Mouse (Mus musculus) fat pad, adult 2 months (tissue): Measurements from ENCODE around the gene Nfia.

Experiments
- DNase-seq: peaks from one replicate; pipeline ENCODE4 v3.0.0-alpha.2; 2011; ENCODE audit warnings: low read depth, low spot score; ENCODE audit errors: extremely low read depth

The Nfia gene

DNA sequence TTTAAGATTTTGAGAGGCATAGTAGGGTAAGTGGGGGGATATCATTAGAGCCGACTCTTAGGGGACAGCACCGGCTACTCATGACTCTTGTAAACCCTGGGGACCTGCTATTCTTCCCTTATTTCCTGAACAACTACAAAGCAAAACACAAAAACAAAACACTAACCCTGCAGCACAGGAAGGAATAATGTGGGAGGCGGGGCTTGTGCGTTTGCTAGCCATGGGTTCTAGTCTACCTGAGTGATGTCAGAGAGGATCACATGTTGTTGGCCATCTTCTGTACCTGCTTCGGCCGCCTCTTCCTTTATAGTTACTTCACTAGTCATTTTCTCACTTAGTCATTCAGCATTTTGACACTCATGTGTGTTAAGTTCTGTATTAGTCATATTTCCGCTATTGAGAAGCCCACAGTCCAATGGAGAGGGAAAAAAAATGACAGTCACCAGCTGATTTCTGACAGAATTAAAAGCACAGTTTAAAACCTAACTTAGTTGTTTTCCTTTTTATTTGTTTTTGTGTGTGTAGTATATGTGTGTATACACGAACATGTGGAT, 88.3 kb downstream of the Nfia start:
- DNase-seq, result no peak

GRCm38 (mm10) chr4:97862379-97862778, 89.8 kb downstream of the Nfia start:
- no peak for DNase-seq

- DNase-seq, result no peak
Observed at GRCm38 (mm10) chr4:97864276-97864675, 91.7 kb downstream of the Nfia start.

DNA sequence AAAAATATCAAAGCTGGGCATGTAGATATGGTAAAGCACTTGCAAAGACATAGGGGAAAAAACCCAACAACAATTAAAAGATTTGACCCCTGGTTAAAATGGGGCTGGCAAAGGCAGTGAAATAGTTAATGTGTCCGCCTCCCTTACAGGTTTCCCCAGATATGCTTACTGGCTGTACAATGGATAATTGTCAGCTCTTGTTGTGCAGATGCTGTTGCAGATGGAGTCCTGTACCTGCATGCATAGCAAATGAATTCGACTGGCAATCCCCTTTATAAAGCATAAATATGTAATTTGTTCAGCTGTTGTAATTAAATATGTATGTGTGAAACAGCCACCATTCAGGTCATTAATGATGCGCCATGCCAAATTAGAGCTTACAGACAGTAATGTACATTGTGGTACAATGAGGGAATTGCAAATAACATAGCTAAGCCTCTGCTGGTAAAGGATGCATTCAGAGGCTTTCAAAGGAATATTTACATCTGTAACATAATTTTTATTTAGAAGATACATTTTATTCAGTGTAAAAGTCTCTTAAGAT, 92.9 kb downstream of the Nfia start:
- DNase-seq, result no peak

GRCm38 (mm10) chr4:97866463-97866862, 93.9 kb downstream of the Nfia start:
- no peak for DNase-seq

GRCm38 (mm10) chr4:97868307-97868937, 95.9 kb downstream of the Nfia start:
- DNase-seq, result no peak

- peak; percentile 94 for DNase-seq
Observed at GRCm38 (mm10) chr4:97868938-97869440, 96.5 kb downstream of the Nfia start.

DNA sequence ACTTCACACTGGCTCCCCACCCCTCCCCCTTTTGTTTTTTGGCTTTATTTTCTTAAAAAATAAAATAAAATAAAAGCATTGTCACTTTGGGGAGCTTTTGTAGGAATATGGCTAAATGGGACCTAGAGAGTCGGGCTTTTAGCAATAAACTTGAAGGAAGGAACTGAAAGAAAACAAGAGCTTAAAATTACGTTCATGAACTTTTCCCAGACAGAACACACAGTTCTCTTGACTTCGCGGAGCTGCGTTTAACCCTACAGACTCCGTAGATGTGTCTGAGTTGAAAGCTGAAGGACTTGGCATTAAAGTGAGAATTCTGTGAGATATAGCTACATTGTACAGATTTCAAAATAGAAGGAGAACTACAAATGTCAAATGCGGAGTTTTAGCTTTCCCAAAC, 96.9 kb downstream of the Nfia start:
- DNase-seq, result no peak

DNA sequence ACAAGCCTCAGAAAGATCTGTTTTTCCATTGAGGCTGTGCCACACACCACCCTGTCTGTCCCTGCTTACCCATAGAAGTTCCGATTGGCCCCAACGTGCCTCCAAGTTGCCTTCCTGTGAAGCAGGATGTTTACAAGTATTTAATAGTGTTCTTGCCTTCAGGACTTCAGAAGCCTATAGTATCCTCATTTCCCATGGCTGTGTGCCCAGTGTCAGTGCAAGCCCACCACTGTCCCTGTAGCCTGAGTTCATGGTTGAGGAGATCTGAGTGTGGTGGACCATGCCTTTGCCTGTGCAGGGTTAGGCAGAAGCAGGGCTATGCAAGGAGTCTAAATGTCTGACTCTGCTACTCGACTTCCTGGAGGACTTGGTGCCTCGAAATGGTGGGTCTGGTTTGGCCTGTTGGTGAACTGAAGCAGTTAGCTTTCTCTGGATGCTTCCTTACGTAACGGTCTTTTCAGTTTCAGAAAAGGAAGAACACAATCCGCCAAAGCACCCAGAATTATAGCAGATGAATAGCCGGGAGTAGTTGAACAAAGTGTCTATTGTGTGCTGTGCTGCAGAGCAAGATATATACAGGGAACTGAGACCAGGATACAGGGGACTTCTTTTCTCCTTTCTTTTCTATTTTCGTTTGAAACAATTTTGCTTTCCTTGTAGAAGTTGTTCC, 99.4 kb downstream of the Nfia start:
- no peak for DNase-seq

DNA sequence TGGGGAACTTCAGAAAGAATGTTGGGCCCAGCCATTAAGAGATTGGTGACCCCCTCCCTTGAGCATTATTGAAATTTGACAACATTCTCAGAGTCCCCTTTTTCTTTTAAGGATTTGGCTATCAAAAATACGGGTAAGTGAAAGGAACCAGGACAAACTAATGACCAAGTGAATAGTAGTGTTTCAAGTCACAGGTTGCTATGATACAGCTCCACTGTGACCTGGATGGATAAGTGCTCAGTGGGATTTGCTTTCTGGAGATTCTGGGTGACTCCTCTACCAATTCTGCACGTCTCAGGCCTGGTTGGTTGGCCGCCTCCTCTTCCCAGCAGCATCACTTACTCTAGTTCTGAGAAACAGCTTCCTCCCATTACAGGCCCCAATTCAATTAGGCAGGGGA, 102.4 kb downstream of the Nfia start:
- no peak for DNase-seq

DNA sequence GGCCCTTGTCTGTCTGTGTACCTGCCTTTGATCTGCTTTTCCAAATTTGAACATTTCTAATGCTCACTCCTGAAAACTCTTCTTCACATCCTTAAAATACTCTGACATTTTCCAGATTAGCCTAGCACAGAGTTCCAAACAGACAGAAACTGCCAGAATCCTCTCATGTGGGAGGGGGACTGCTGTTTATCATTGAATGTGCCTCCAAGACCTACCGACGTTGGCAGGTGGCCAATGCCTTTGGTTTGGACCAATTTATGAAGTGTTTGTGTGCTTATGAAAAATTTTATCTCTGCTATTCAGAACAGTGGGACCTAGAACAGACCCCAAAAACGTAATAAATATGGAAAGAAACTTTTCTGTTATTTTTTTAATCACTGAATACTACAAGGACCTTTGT, 103.4 kb downstream of the Nfia start:
- no peak for DNase-seq

DNA sequence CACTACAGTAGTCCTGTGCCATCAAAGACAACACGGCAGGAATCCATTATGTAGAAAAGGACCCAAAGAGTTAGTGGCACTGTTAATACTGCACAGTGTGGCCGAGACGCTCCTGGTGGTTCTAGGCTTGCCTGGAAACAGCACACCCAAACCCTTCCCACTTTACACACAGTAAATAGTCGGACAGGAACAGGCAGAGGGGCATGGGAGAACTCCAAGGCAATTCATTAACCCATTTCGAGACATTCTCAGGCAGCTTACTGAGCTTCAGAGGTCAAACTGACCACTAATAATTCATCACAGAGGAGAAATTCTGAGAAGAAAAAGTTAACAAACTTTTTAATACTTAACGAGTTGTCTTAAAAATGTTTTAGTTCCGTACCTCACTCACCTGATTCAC, 107.2 kb downstream of the Nfia start:
- no peak for DNase-seq

DNA sequence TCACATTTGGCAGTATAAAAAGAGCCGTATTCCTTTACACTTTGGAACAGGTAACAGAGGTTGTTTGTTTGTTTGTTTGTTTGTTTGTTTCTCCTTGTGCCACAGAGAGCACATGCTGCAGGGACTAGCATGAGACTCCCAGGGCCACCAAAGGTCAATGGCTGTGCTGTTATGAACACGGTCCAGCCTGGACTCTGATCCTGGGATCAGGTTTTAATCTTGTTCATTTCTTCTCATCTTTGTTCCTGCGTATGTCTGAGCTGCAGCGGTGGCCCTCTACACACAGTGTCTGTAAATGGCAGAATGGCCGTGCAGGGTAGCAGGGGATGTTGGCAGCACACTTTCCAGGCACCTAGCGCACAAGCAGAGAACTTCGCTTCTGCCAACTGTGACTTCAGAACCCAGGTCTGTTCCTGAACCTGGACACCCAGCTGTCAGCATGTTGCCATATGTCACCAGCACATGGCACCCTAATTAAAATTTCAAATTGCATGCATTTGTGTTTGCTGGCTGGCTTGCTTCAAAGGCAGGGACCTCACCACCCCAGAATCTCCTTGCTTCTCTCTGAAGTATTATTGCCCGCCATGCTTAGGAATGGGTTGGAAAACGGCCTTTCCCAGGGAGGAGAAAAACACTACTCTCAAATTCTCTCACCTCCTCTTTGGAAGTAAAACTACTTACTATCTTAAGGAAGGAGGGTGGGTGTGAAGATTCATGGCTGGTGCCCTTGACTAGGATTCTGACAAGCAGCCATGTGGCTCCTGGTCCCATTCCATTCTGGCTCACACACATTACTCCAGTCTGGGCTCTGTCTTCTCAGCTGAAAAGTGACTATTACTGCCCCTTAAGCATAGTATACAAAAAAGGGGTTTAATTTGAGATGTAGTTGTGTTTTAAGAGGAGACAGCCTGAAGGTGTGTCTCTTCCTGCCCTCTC, 107.9 kb downstream of the Nfia start:
- no peak for DNase-seq

DNA sequence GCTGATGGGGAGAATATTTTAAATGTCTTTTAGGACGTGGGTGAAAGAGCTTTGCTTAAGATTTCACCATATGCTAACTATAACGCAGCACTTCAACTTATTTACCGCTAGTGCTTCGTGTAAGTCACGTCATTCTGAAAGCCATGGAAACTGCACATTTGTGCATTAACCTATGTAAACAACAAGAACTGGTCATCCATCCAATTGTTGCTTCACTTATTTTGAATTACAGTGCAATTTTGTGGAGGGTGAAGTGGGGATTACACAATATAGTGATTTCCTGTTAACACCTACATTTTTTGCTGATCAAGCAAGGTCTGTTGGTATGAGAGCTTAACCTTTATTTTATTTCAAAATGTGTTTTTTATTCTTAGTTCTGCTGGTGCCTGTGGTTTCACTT, 113.0 kb downstream of the Nfia start:
- DNase-seq, result no peak

DNA sequence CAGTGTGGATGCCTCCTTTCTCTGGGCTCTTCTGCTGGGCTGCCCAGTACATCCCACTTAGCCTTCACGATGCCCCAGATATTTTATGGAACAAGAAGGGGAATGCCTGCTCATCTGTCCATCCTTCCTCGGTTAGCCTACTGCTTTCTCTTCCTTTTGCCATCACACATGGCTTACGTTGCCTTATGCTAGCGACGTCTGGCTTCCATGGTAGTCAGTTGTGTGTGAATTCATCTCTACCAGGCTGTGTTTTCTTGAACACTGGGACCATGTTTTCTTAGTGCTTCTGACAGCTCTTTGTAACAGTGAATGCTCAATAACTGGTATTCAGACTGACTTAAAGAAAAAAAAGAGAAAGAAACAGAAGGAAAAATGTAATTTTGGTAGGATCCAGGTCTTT, 113.7 kb downstream of the Nfia start:
- no peak for DNase-seq

- no peak for DNase-seq
Observed at GRCm38 (mm10) chr4:97887228-97887627, 114.7 kb downstream of the Nfia start.

GRCm38 (mm10) chr4:97891063-97891462, 118.5 kb downstream of the Nfia start:
- DNase-seq, result no peak

DNA sequence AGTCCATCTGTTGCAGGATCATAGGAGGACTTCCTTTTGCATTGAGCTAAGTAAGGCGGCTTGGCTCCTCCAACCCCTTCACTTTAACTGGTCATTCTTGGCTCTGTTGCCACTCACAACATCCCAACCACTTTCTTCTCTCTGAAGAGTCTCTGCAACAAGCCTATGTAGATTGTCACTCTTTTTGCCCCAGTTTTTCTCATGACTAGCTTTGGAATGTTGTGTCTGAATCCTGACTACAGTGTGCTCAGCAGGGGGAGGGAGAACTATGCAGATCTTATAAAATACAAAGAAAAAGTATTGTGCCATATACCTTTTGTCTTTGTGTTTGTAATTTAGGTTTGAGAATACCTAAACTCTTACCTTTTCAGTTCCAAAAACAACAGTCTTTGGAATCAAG, 119.1 kb downstream of the Nfia start:
- no peak for DNase-seq

GRCm38 (mm10) chr4:97893915-97894884, 121.7 kb downstream of the Nfia start:
- DNase-seq, result no peak

DNA sequence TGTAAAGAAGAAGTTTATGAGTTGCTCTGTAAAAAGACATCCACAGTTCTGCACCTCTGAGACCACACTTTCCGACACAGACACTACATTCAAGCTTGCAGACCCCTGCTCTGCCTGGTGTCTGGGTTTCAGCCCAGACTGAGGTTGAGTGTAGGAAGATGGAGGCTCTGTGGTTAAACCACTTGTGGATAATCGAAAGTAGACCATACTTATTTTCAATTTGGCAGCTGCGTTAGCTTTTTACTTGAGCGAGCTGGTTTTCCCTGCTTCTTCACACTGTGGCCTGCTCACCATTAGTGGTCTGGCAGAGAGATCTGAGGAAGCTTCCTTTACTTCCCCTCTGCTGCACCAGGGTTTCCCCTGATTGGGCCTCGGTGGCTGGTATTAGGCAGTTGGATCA, 123.4 kb downstream of the Nfia start:
- DNase-seq, result no peak
